ENCODE assay signal across 8 mouse cellular contexts in the genomic region with DNA sequence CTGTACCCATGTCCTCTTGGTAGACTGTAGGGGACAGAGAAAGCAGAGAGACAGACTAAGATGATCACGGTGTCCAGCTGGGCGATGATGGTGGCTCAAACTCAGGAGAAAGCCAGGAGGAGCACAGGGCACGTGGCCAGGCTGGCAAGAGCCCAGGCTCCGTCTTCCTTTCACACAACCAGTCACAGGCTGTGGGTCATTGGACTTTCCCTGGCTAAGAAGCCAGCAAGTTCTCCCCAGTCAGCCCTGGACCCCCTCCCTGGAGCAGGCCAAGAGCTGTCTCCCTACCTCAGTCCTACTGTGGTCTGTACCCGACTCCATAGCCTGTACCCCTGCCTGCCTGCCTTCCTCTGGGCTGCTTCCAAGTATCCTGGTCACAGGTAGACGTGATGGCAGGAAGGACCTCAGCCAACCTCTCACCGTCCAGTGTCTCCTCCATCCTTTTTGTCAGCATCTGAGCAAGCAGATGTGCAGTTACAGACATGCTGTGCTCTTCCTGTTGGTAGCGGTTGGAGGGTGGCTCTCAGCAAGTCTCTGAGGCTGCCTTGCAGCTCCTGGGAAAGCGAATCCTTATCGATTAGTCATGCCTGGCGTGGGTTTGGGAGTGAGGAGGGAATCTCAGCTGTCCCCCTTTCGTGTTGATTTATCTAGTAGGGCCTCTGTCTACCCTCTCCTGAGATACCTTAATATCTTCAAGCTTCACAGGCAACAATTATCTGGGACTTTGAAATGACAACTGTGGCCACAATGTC.
DNase-seq lines count a peak whose midpoint lies in the region; ATAC-seq and TF ChIP-seq lines count a peak whose summit lies in the region.

No protein-coding gene starts in this region.

- H3K36me3 ChIP-seq in forebrain, postnatal 0 days (ENCODE audit: insufficient read depth): no peaks in the 10 kb centered on the region
- H3K36me3 ChIP-seq in forebrain, embryonic 15.5 days: no peaks in the 10 kb centered on the region

- 66% methylated on average over 12 of the region's 12 CpGs for WGBS in forebrain, postnatal 0 days
- WGBS in forebrain, embryonic 15.5 days: 67% methylated on average over 12 of the region's 12 CpGs

- no peak overlapping the region for H3K4me2 ChIP-seq in forebrain, postnatal 0 days (ENCODE audit: low read depth)
- H3K4me2 ChIP-seq in forebrain, embryonic 15.5 days (replicated peaks): no peak overlapping the region

- H3K9ac ChIP-seq in forebrain, postnatal 0 days: no peak overlapping the region
- H3K9ac ChIP-seq in forebrain, embryonic 15.5 days (replicated peaks): no peak overlapping the region

- no peak for ATAC-seq in forebrain, postnatal 0 days
- ATAC-seq in forebrain, embryonic 15.5 days (replicated peaks): no peak

- H3K4me3 ChIP-seq in forebrain, postnatal 0 days (ENCODE audit: low read depth, low read length): no peak overlapping the region
- no peak overlapping the region for H3K4me3 ChIP-seq in forebrain, embryonic 15.5 days

- no peak for TF ChIP-seq CTCF in forebrain, postnatal 0 days (IDR thresholded peaks at IDR 0.05; ENCODE audit: low read depth)

- DNase-seq in forebrain, postnatal 0 days: peak; percentile 34
- peak; percentile 63 for DNase-seq in ovary, postnatal 36 days (ENCODE audit: low spot score)
- no peak for DNase-seq in ovary, adult 18-20 months (ENCODE audit: low spot score)
- peak; percentile 80 to 85 for DNase-seq in gastrocnemius, adult 8-10 months (ENCODE audit: low spot score in 2 of 2)
- peak; percentile 73 for DNase-seq in lung, postnatal 10 days
- DNase-seq in B cell, adult 2 months: no peak
- no peak for DNase-seq in right cerebral cortex, postnatal 14 days

- no peaks in the 10 kb centered on the region for H3K9me3 ChIP-seq in forebrain, postnatal 0 days (ENCODE audit: low read length)
- H3K9me3 ChIP-seq in forebrain, embryonic 15.5 days: no peaks in the 10 kb centered on the region

- H3K27ac ChIP-seq in forebrain, postnatal 0 days (ENCODE audit: low read depth, low read length): no peak overlapping the region
- no peak overlapping the region for H3K27ac ChIP-seq in forebrain, embryonic 15.5 days (replicated peaks)

- H3K27me3 ChIP-seq in forebrain, postnatal 0 days (ENCODE audit: insufficient read depth, low read length): no peaks in the 10 kb centered on the region
- no peaks in the 10 kb centered on the region for H3K27me3 ChIP-seq in forebrain, embryonic 15.5 days

- H3K4me1 ChIP-seq in forebrain, postnatal 0 days (ENCODE audit: insufficient read depth): no peaks in the 10 kb centered on the region
- H3K4me1 ChIP-seq in forebrain, embryonic 15.5 days: no peaks in the 10 kb centered on the region

Comparison
In these comparisons a context has a peak if more than half of its experiments do, and no peak if none do; other contexts are left out.
1. DNase-seq: peak in forebrain, postnatal 0 days (single experiment), ovary, postnatal 36 days (single experiment), gastrocnemius, adult 8-10 months (2 of 2) and lung, postnatal 10 days (single experiment); none in ovary, adult 18-20 months (single experiment), B cell, adult 2 months (0 of 2) and right cerebral cortex, postnatal 14 days (single experiment).